Mouse (Mus musculus) lung, embryonic 16.5 days (tissue): ENCODE data around the gene Gm49027. TPM values are rescaled to one million over a fixed set of nuclear protein-coding genes. Genes with fewer than 3 reads are reported as not detected.
"Not testable (repeated sequence)": the region's sequence is repeated elsewhere in the genome, so short reads cannot be mapped to it uniquely, and the experiment has no call there.

Source experiments
- ATAC-seq: fragments of 200-750 bp; cut with Nextera tagmentation; 2 replicates; pipeline ENCODE4 v1.8.0; 2017; ENCODE audit warnings: low read depth, mild to moderate bottlenecking, moderate library complexity
- H3K27ac ChIP-seq: fragments of 300-500 bp; sonication (generic); 2 replicates; pipeline ENCODE4 v1.5.1; 2014; ENCODE audit warnings: mild to moderate bottlenecking, control low read depth, low read length
- H3K27me3 ChIP-seq: fragments of 300-500 bp; sonication (generic); 2 replicates; pipeline ENCODE4 v1.6.1; 2014; ENCODE audit warnings: low read depth, low read length, mixed read lengths; ENCODE audit not compliant: control insufficient read depth, insufficient read depth
- H3K36me3 ChIP-seq: fragments of 300-500 bp; sonication (generic); 2 replicates; pipeline ENCODE4 v1.6.1; 2014; ENCODE audit warnings: low read length; ENCODE audit not compliant: control insufficient read depth, insufficient read depth
- H3K4me1 ChIP-seq: fragments of 300-500 bp; sonication (generic); replicated peaks from 2 replicates; pipeline ENCODE4 v1.6.1; 2014; ENCODE audit warnings: low read length, mixed read lengths; ENCODE audit not compliant: control insufficient read depth, insufficient read depth
- H3K4me2 ChIP-seq: fragments of 300-500 bp; sonication (generic); 2 replicates; pipeline ENCODE4 v1.6.1; 2014; ENCODE audit warnings: low read depth, low read length, control low read depth
- H3K4me3 ChIP-seq: fragments of 300-500 bp; sonication (generic); 2 replicates; pipeline ENCODE4 v1.5.1; 2014; ENCODE audit warnings: mild to moderate bottlenecking, low read length, control low read depth
- H3K9ac ChIP-seq: fragments of 300-500 bp; sonication (generic); 2 replicates; pipeline ENCODE4 v1.6.1; 2014; ENCODE audit warnings: low read length, control low read depth
- H3K9me3 ChIP-seq: fragments of 300-500 bp; sonication (generic); 2 replicates; pipeline ENCODE4 v1.6.1; 2016; ENCODE audit warnings: low read length; ENCODE audit not compliant: control insufficient read depth
- WGBS: fragments of 180-500 bp; shearing (Covaris S2); extraction: QIAGEN DNeasy Blood & Tissue Kit; methylation state at CpG from one replicate; pipeline ENCODE4 v1.1.7; 2014; 5-methylcytosine and 5-hydroxymethylcytosine counted together
- polyA plus RNA-seq: library from polyadenylated mRNA; unstranded; fragments of >200 nt; fragmentation: Nextera tagmentation; extraction: Ambion mirVana; gene quantifications from 2 replicates; pipeline ENCODE4 v1.2.1, GENCODE M21; 2015

Gene Gm49027
- polyA plus RNA-seq, 1 experiment from 2014 or later: 0.59 TPM

- not testable (repeated sequence) for H3K9me3 ChIP-seq, H3K9ac ChIP-seq, ATAC-seq, H3K4me1 ChIP-seq, H3K27me3 ChIP-seq, H3K27ac ChIP-seq, H3K4me2 ChIP-seq, H3K4me3 ChIP-seq, H3K36me3 ChIP-seq
- WGBS: 70% methylated on average over 3 of the region's 3 CpGs
Observed at GRCm38 (mm10) chr5:123511426-123511825, 13.9 kb downstream of the Gm49027 start.

- Histone ChIP-seq H3K9me3 (no peaks in the 10 kb centered on the region), H3K27me3 (peaks cover 8% of the 10 kb centered on the region), H3K27ac (no peak within 1 kb of the TSS), H3K36me3 (no peaks in the 10 kb centered on the region; the same call in 1 of the 2 replicates), H3K4me2 (no peak within 1 kb of the TSS), H3K9ac (no peak within 1 kb of the TSS), H3K4me1 (0 out of 2 replicates have a peak, but pooled peaks cover 5% of the 10 kb centered on the region), H3K4me3 (no peak within 1 kb of the TSS)
- no peak for ATAC-seq
- 82% methylated on average over 5 of the region's 5 CpGs for WGBS
Observed at GRCm38 (mm10) chr5:123510160-123510559, 15.1 kb downstream of the Gm49027 start, which contains the start of gene B3gnt4. Gene B3gnt4, plus strand, starts transcription at chr5:123510460.

- 6% methylated on average over 12 of the region's 12 CpGs for WGBS
- Histone ChIP-seq H3K27ac (no peak overlapping the region), H3K36me3 (no peaks in the 10 kb centered on the region; the same call in 1 of the 2 replicates), H3K4me2 (peak overlapping the region; percentile 72), H3K4me1 (0 out of 2 replicates have a peak, but pooled peaks cover 5% of the 10 kb centered on the region), H3K9me3 (no peaks in the 10 kb centered on the region), H3K9ac (peak overlapping the region; percentile 58), H3K4me3 (peak overlapping the region; percentile 55), H3K27me3 (peaks cover 11% of the 10 kb centered on the region)
- ATAC-seq: 0 out of 2 replicates have a peak, but pooled peaks have one; percentile 5
Observed at GRCm38 (mm10) chr5:123508921-123509320, 16.4 kb downstream of the Gm49027 start.

GRCm38 (mm10) chr5:123507936-123508723 is 17.2 kb downstream of the Gm49027 start:
- no peaks in the 10 kb centered on the region; the same call in 1 of the 2 replicates for H3K36me3 ChIP-seq
- H3K9me3 ChIP-seq: no peaks in the 10 kb centered on the region
- peak overlapping the region; percentile 58 for H3K9ac ChIP-seq
- peaks cover 11% of the 10 kb centered on the region for H3K27me3 ChIP-seq
- 1% methylated on average over 59 of the region's 59 CpGs for WGBS
- H3K4me2 ChIP-seq: peak overlapping the region; percentile 72
- peak overlapping the region; percentile 55 for H3K4me3 ChIP-seq
- peak; percentile 96 for ATAC-seq
- H3K4me1 ChIP-seq: 0 out of 2 replicates have a peak, but pooled peaks cover 5% of the 10 kb centered on the region
- H3K27ac ChIP-seq: no peak overlapping the region

GRCm38 (mm10) chr5:123501973-123502372 is 23.3 kb downstream of the Gm49027 start:
- H3K9ac ChIP-seq: no peak overlapping the region
- no peak overlapping the region for H3K27ac ChIP-seq
- WGBS: 52% methylated on average over 4 of the region's 4 CpGs

GRCm38 (mm10) chr5:123499717-123500116 is 25.6 kb downstream of the Gm49027 start:
- Histone ChIP-seq H3K36me3 (no peaks in the 10 kb centered on the region), H3K9ac (no peak overlapping the region), H3K27me3 (no peaks in the 10 kb centered on the region), H3K4me1 (no peaks in the 10 kb centered on the region; the same call in 1 of the 2 replicates), H3K4me3 (no peak overlapping the region), H3K27ac (no peak overlapping the region), H3K9me3 (no peaks in the 10 kb centered on the region), H3K4me2 (no peak overlapping the region)
- WGBS: 46% methylated on average over 4 of the region's 4 CpGs
- ATAC-seq: no peak

More at GRCm38 (mm10) chr5:123501973-123502372, 23.3 kb downstream of the Gm49027 start:
- Histone ChIP-seq H3K36me3 (no peaks in the 10 kb centered on the region), H3K4me2 (no peak overlapping the region), H3K9me3 (no peaks in the 10 kb centered on the region), H3K4me1 (no peaks in the 10 kb centered on the region; the same call in 1 of the 2 replicates), H3K4me3 (no peak overlapping the region), H3K27me3 (peaks cover 3% of the 10 kb centered on the region; the same call in 1 of the 2 replicates)
- no peak for ATAC-seq

- no peak overlapping the region for H3K27ac ChIP-seq
- no peaks in the 10 kb centered on the region; the same call in 1 of the 2 replicates for H3K4me1 ChIP-seq
- 50% methylated on average over 9 of the region's 9 CpGs for WGBS
Observed at GRCm38 (mm10) chr5:123489935-123490334, 35.4 kb downstream of the Gm49027 start.

GRCm38 (mm10) chr5:123489112-123489785 is 36.0 kb downstream of the Gm49027 start, which contains the start of the genes Lrrc43 and Il31:
Gene Lrrc43, plus strand, starts transcription at chr5:123489305.
Gene Il31, minus strand, starts transcription at chr5:123489489.
- H3K27me3 ChIP-seq: no peaks in the 10 kb centered on the region
- no peak for ATAC-seq
- WGBS: 7% methylated on average over 25 of the region's 25 CpGs
- H3K27ac ChIP-seq: no peak within 1 kb of the TSS
- H3K9me3 ChIP-seq: no peaks in the 10 kb centered on the region
- no peak within 1 kb of the TSS for H3K9ac ChIP-seq
- peak within 1 kb of the TSS; percentile 42 for H3K4me2 ChIP-seq
- no peaks in the 10 kb centered on the region for H3K36me3 ChIP-seq
- H3K4me3 ChIP-seq: 0 out of 2 replicates have a peak within 1 kb of the TSS, but pooled peaks have one; percentile 14
- H3K4me1 ChIP-seq: no peaks in the 10 kb centered on the region; the same call in 1 of the 2 replicates

More at GRCm38 (mm10) chr5:123489935-123490334, 35.4 kb downstream of the Gm49027 start:
- Histone ChIP-seq H3K27me3 (no peaks in the 10 kb centered on the region), H3K4me2 (no peak overlapping the region), H3K4me3 (no peak overlapping the region), H3K9me3 (no peaks in the 10 kb centered on the region), H3K36me3 (no peaks in the 10 kb centered on the region), H3K9ac (no peak overlapping the region)
- ATAC-seq: no peak
